Mouse (Mus musculus): ENCODE data around the gene Nudt8. TPM values are rescaled to one million over a fixed set of nuclear protein-coding genes. Genes with fewer than 3 reads are reported as not detected.

The Nudt8 gene
- total RNA-seq, 2 experiments from 2014 or later = 23.8 to 30.1 TPM

DNA sequence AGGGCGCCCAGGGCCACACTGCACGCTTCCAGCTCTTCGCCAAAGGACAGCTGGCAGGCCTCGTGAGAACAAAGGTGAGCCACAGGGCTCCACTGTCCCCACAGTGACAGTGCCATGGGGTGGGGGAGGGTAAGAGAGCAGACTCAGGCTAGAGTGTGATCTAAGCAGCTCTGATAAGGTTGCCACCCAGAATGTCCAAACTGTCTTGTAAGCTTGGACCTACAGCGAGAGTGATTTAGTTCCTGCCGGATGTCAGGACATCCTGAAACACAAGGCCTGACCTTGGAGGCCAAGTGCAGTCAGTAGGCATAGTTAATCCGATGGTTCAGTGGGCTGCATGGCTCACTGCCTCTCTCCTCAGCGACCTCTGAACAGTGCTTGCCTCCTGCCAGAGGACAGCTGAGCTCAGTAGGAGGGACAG, 15.1 kb upstream of the Nudt8 start:
- DNase-seq (ENCODE audit: low spot score) = no peak

- DNase-seq (ENCODE audit: low spot score) = peak; percentile 80
These were observed 14.0 kb upstream of the Nudt8 start, which contains the start of gene Acy3 for GRCm38 (mm10) chr19:3986334-3986733. Gene Acy3 (plus strand): TSS chr19:3986570.

- no peak for DNase-seq (ENCODE audit: low spot score)
These were observed 12.3 kb upstream of the Nudt8 start for GRCm38 (mm10) chr19:3988066-3988465.

- no peak for DNase-seq (ENCODE audit: low spot score)
These were observed 11.6 kb upstream of the Nudt8 start for GRCm38 (mm10) chr19:3988750-3989149.

GRCm38 (mm10) chr19:3990804-3991203, 9.6 kb upstream of the Nudt8 start:
- DNase-seq (ENCODE audit: low spot score) = peak; percentile 27

DNA sequence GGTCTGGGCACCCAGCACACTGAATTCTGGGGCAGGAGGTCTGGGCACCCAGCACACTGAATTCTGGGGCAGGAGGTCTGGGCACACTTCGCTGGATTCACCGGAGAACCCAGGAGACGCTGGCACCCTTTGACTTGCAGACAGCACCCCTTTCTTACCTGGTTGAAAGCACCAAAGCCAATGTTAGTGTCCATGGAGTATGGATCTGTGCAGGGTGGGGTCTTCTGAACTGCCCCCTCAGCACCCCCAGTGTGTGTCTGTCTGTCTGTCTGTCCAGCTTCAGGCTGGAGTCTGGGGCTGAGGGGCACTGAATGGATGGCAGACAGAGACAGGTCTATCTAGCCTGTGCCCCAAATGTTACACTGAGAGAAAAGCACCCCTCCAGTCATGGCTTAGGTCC, 8.8 kb upstream of the Nudt8 start:
- no peak for DNase-seq (ENCODE audit: low spot score)

DNA sequence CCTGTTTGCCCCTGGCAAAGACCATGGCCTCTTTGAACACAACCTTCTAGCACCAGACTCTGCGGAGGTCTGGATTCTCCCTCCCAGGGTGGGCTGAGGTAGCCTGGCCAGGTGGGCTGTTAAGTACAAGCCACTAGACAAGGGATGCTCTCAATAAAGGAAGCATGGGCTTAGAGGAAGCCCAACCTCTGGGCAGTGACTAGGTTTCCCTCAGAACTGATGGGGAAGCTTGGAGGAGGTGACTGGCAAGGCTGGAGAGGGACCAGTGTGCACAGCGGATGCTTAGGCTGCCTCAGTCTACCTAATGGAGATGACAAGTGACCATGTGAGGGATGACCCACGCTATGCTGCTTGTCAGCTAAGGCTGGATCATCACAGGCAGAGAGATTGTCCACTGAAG, 8.4 kb upstream of the Nudt8 start:
- no peak for DNase-seq (ENCODE audit: low spot score)

GRCm38 (mm10) chr19:3992416-3992815, 8.0 kb upstream of the Nudt8 start, which contains the start of gene Tbx10:
Gene Tbx10 (plus strand): TSS chr19:3992752.
- DNase-seq (ENCODE audit: low spot score) = no peak

- no peak for DNase-seq (ENCODE audit: low spot score)
These were observed 5.4 kb upstream of the Nudt8 start for GRCm38 (mm10) chr19:3994932-3995331.

DNA sequence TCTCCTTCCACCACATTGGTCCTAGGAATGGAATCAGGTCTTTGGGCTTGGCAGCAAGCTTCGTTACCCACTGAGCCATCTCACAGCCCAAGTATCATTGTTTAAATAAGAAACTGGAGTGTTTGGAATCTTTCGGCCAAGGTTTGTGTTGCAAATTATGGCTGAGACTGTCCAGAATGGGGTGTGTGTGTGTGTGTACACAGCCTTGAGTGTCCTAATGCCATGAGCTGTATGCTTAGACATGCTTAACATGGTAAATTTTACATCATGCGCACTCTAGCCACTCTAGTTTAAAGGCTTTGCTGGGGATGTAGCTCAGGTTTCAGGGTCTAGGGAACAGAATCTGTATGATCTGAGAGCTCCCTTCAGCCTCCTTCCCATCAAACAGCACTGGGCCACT, 4.9 kb upstream of the Nudt8 start:
- no peak for DNase-seq (ENCODE audit: low spot score)

DNA sequence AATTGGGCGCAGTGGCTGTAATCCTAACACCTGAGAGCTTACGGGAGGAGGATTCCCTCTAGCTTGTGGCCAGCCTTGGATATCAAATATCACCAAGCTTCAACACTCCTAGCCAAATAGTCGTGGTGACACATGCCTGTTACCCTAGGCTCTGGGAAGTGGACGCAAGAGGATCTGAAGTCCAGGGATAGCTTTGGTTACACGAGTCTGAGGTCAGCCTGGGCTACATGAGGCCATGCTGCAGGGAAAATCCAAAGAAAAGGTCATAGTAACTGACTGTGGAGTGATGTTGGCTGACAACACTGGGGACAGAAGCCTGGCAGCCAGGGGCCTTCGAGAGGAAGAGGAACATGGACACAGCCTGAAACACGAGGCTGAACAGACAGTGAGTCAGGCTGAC, 4.3 kb upstream of the Nudt8 start:
- peak; percentile 29 for DNase-seq (ENCODE audit: low spot score)

- no peak for DNase-seq (ENCODE audit: low spot score)
These were observed 3.6 kb upstream of the Nudt8 start for GRCm38 (mm10) chr19:3996747-3997146.

DNA sequence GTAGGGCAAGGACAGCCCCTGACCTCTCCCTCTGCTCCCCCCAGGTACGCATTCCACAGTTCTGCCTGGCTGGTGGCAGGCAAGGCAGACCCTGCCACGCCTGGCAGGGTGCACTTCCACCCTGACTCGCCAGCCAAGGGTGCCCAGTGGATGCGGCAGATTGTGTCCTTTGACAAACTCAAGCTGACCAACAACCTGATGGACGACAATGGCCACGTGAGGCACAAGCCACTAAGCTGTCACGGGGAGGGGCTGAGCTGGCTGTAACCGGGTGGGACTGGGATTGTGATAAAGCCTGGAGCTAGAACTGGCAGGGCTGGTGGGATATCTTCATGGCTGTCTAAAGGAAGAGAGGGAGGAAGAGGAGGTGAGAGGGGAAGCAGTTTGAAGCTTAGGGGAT, 3.1 kb upstream of the Nudt8 start:
- no peak for DNase-seq (ENCODE audit: low spot score)

DNA sequence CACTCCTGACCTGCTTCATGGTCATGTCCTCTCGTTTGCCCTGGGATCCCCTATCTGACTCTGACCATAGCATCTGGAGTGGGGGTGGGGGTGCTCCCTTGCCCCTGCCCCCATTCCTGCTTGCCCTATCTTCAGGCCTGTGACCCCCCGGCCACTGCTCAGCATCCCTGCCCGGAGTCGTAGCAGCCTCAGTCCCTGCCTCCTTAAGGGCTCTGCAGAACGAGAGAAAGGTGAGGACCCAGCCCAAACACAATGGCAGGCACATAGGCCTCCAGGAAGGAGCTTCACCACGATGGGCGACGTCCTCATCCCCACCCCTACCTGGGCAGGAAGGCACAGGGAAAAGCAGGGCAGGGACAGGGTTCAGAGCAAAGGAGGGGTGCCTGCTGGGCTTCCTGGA, 2.0 kb upstream of the Nudt8 start:
- DNase-seq (ENCODE audit: low spot score) = no peak

DNA sequence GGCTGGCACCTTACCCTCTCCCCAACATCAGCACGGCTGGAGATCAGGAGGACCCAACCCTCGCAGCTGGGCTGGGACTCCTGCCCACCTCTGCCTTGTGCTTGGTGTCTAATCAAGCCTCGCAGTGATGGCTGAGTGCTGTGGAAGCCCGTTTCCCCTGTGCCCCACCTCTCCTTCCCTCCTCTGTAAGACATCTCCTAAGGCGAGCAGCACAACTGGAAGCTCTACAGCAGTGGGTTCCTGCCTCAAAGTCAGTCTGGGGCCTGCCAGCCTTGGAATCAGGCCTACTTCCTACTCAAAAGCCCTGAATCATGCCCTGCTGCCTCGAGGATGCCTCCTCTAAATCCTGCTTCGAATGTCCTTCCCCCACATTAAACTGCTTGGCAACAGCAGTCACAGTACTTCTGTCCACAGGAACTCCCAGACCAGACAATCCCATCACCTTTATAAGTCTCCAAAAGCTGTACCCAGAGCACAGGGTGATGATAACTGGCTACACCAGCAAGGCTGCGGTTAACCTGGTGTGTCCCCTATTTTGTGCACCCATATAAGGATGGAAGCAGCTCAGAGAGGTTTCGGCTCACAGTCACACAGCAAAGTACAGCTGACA, 1.2 kb upstream of the Nudt8 start:
- DNase-seq (ENCODE audit: low spot score) = no peak

DNA sequence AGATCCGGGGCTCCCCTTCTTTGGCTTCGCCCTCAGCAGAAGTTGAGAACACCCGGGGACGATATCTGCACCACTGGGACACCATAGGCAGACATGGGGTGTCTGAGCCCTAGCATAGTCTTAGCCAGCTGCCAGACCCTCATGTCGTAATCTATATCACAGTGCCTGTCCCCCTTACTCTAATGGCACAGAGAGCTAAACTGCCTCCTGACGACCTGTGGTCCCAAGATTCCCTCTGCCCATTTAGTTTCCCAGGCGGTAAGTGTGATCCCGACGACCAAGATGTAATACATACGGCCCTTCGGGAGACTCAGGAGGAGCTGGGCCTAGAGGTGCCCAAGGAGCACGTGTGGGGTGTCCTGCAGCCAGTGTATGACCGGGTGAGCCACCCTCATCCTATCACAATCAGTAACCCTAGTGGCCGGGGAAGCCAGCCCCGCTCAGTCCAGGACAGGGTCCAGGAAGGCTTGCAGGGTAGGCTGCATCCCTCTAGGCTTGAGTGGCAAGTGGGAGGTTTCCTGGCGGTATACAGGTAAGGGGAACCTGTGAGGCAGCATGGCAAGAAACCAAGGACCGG, 657 bp downstream of the Nudt8 start:
- DNase-seq (ENCODE audit: low spot score) = no peak

GRCm38 (mm10) chr19:4001752-4002151, 1.4 kb downstream of the Nudt8 start:
- DNase-seq (ENCODE audit: low spot score) = no peak

GRCm38 (mm10) chr19:4003112-4003511, 2.7 kb downstream of the Nudt8 start, which contains the start of gene Doc2g:
Gene Doc2g (plus strand): TSS chr19:4003313.
- DNase-seq (ENCODE audit: low spot score) = no peak

GRCm38 (mm10) chr19:4003641-4004040, 3.3 kb downstream of the Nudt8 start:
- no peak for DNase-seq (ENCODE audit: low spot score)

- DNase-seq (ENCODE audit: low spot score) = no peak
These were observed 4.0 kb downstream of the Nudt8 start for GRCm38 (mm10) chr19:4004331-4004730.

DNA sequence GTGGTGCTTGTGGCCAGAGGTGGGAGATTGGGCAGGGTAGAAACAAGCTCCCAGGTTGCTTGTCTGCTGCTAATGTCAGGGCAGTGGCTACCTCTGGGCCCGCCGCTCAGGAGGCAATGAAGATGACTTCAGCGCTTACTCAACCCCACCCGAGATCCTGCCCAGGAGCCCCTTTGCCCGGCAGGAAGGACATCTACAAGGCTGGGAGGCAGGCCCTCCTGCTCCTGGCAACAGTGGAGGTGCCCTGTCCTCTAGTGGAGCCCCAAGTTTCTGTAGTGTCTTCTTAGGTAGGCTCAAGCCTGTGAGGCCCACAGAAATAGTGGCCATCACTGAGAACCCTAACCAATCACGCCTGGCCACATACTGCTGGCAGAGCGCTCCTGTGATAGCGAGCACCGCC, 4.7 kb downstream of the Nudt8 start:
- DNase-seq (ENCODE audit: low spot score) = no peak

GRCm38 (mm10) chr19:4005971-4006370, 5.6 kb downstream of the Nudt8 start:
- DNase-seq (ENCODE audit: low spot score) = no peak

DNA sequence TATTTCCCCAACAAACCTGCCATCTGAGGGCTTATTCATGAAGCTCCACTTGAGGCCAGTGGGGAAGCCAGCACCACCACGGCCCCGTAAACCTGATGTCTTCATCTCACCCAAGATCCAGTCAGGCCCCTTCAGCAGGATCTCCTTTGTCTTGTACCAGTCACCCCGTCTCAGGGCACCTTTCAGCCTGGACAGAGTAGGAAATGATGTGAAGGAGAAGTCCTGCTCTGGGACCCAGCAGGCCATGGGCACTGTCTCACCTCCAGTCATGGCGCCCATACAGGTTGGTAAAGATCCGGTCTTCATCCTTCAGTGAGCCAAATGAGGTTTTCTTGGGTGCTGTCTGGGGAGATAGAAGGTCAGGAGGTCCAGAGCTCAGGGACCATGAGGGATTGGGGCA, 10.7 kb downstream of the Nudt8 start:
- no peak for DNase-seq (ENCODE audit: low spot score)

All from gastrocnemius, adult 18-20 months (tissue).